Mouse (Mus musculus): ENCODE measurements around the gene A26c2.

The A26c2 gene

DNA sequence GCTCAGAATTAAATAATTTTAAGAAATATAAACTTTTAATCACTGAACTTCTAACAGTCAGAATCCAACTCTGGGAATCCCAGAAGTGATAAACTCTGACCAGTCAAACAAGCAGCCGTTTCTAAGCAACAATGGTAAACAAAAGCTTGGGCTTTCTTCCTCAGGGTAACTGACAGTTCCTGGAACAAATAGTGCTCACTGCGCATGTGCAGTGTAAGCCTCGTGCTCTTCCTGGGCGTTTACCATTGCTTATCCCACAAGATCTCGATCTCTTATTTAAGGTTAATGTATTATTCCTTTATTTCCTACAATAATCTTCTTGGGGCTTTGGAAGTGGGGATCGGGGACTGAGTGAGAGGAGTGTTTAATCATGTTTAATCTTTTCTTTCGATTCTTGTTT lies at the start of gene A26c2:
TSS of gene A26c2 (minus strand) at position 101 of the 400 bp plus-strand sequence.
- DNase-seq, result no peak

- no peak for DNase-seq
Measured at GRCm38 (mm10) chr7:62851471-62851870, 28.0 kb upstream of the A26c2 start.

Measured in cerebellum, adult 9-10 months (tissue).